ENCODE assay signal across 13 mouse cellular contexts in the genomic region with DNA sequence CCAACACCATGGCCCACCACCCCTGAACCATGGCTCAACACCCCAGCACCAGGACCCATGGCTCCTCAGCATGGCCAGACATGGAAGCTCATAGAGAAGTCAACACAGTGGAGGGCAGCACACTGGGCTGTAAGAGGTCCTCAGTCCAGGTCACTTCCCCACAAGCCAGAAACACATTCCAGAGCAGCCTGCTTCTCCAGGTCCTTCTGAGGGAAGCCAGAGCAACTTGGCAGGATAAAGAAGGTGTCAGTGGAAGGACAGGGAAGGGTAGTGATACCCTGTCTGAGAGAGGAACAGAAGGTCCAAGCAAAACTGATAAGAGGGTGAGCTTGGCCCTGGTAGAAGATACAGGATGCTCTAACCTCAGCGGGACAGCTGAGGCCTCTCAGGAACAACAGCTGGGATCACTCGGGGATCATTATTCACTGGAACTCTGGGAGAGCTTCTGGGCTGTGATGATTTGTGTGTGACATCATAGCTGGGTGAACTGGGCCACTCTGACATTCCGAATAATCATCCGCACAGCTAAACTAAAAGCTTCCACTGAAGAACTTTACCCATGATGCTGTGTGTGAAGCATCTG.
A peak's percentile ranks its signal among the peaks of the same experiment; 100 is the strongest.
DNase-seq lines count a peak whose midpoint lies in the region; ATAC-seq lines count a peak whose summit lies in the region.
"Had no signal": no experiment of that assay in that cellular context is flagged by ENCODE, and none has a peak within 500 bp of the region (broad histone marks: within the 10 kb centered on the region; RNA-seq: fewer than 3 reads in every experiment).

No protein-coding gene starts in this region.

- H3K4me3 ChIP-seq in midbrain, embryonic 10.5 days = no peak overlapping the region
- no peak overlapping the region for H3K4me3 ChIP-seq in midbrain, embryonic 13.5 days (replicated peaks)
- no peak overlapping the region for H3K4me3 ChIP-seq in heart, embryonic 13.5 days
- H3K4me3 ChIP-seq: forebrain, embryonic 10.5 days; liver, embryonic 15.5 days; neural tube, embryonic 13.5 days had no signal

- H3K4me2 ChIP-seq in midbrain, embryonic 13.5 days (replicated peaks) = no peak overlapping the region
- H3K4me2 ChIP-seq in heart, embryonic 13.5 days = no peak overlapping the region
- H3K4me2 ChIP-seq: liver, embryonic 15.5 days; neural tube, embryonic 13.5 days had no signal

- no peak overlapping the region for H3K9ac ChIP-seq in midbrain, embryonic 13.5 days (replicated peaks)
- no peak overlapping the region for H3K9ac ChIP-seq in heart, embryonic 13.5 days
- H3K9ac ChIP-seq: liver, embryonic 15.5 days; neural tube, embryonic 13.5 days had no signal

- no peaks in the 10 kb centered on the region for H3K27me3 ChIP-seq in midbrain, embryonic 10.5 days (ENCODE audit: low read depth, poor library complexity, severe bottlenecking)
- no peaks in the 10 kb centered on the region for H3K27me3 ChIP-seq in midbrain, embryonic 13.5 days
- no peaks in the 10 kb centered on the region for H3K27me3 ChIP-seq in heart, embryonic 13.5 days (replicated peaks)
- H3K27me3 ChIP-seq: liver, embryonic 15.5 days; neural tube, embryonic 13.5 days had no signal

- 0 out of 2 replicates have a peak overlapping the region, but pooled peaks have one; percentile 6 for H3K27ac ChIP-seq in midbrain, embryonic 10.5 days (replicated peaks)
- no peak overlapping the region for H3K27ac ChIP-seq in midbrain, embryonic 13.5 days
- 0 out of 2 replicates have a peak overlapping the region, but pooled peaks have one; percentile 36 for H3K27ac ChIP-seq in heart, embryonic 13.5 days (replicated peaks)
- H3K27ac ChIP-seq: forebrain, embryonic 10.5 days; liver, embryonic 15.5 days; neural tube, embryonic 13.5 days had no signal

- no peaks in the 10 kb centered on the region for H3K36me3 ChIP-seq in midbrain, embryonic 10.5 days
- H3K36me3 ChIP-seq in midbrain, embryonic 13.5 days = no peaks in the 10 kb centered on the region
- H3K36me3 ChIP-seq in heart, embryonic 13.5 days = no peaks in the 10 kb centered on the region
- H3K36me3 ChIP-seq: forebrain, embryonic 10.5 days; liver, embryonic 15.5 days; neural tube, embryonic 13.5 days had no signal

- WGBS in midbrain, embryonic 10.5 days = 96% methylated on average over 4 of the region's 4 CpGs
- 96% methylated on average over 4 of the region's 4 CpGs for WGBS in midbrain, embryonic 13.5 days
- WGBS in heart, embryonic 13.5 days = 39% methylated on average over 4 of the region's 4 CpGs

- H3K9me3 ChIP-seq in midbrain, embryonic 10.5 days (replicated peaks) = no peaks in the 10 kb centered on the region
- no peaks in the 10 kb centered on the region for H3K9me3 ChIP-seq in midbrain, embryonic 13.5 days
- no peaks in the 10 kb centered on the region for H3K9me3 ChIP-seq in heart, embryonic 13.5 days
- H3K9me3 ChIP-seq: forebrain, embryonic 10.5 days; liver, embryonic 15.5 days; neural tube, embryonic 13.5 days had no signal

- no peak for ATAC-seq in midbrain, embryonic 13.5 days
- ATAC-seq in heart, embryonic 13.5 days (ENCODE audit: extremely low read depth, insufficient number of reproducible peaks, low FRiP score, low TSS enrichment) = no peak

- H3K4me1 ChIP-seq in midbrain, embryonic 10.5 days = no peaks in the 10 kb centered on the region
- H3K4me1 ChIP-seq in midbrain, embryonic 13.5 days (replicated peaks) = peaks cover 8% of the 10 kb centered on the region
- peaks cover 32% of the 10 kb centered on the region for H3K4me1 ChIP-seq in heart, embryonic 13.5 days
- H3K4me1 ChIP-seq: forebrain, embryonic 10.5 days; liver, embryonic 15.5 days had no signal

- no peak for DNase-seq in midbrain, embryonic 10.5 days (ENCODE audit: low spot score)
- DNase-seq in kidney, adult 9 months = peak; percentile 42
- DNase-seq in lung, postnatal 25 days (ENCODE audit: low spot score) = peak; percentile 43
- DNase-seq in right cerebral cortex, adult 2 months (ENCODE audit: low spot score in 2 of 2) = no peak
- DNase-seq in adrenal gland, adult 2 months = no peak
- DNase-seq: adrenal gland, adult 8-10 months; cerebellum, adult 9-11 months; gastrocnemius, postnatal 10 days had no signal

Comparison
In these comparisons a context has a peak if more than half of its experiments do, and no peak if none do; other contexts are left out.
1. DNase-seq: peak in kidney, adult 9 months (single experiment) and lung, postnatal 25 days (single experiment); none in midbrain, embryonic 10.5 days (single experiment), right cerebral cortex, adult 2 months (0 of 2) and adrenal gland, adult 2 months (single experiment).